Mouse (Mus musculus): Measurements from ENCODE around the gene Sgsm3.

Gene Sgsm3

GRCm38 (mm10) chr15:81023842-81024241 is 46.3 kb downstream of the Sgsm3 start:
- CTCF ChIA-PET = interaction anchor here (0.7 to 1.1 kb wide), 2 partner anchors 23 to 175 kb away, joined by 3 to 6 read pairs; no protein-coding TSS in a partner anchor

- CTCF ChIA-PET = interaction anchor here (0.8 to 1.5 kb wide), 5 partner anchors 11 to 38 kb away, joined by 3 to 16 read pairs (median 3); no protein-coding TSS in a partner anchor
These were observed 49.3 kb downstream of the Sgsm3 start for GRCm38 (mm10) chr15:81026901-81027300.

- CTCF ChIA-PET = interaction anchor here (0.7 to 1.5 kb wide), 5 partner anchors 11 to 21 kb away, joined by 3 to 11 read pairs (median 3); no protein-coding TSS in a partner anchor
These were observed 50.0 kb downstream of the Sgsm3 start for GRCm38 (mm10) chr15:81027378-81028173.

- CTCF ChIA-PET = interaction anchor here (0.6 to 1.7 kb wide), 2 partner anchors 17 to 1959 kb away, joined by 4 to 8 read pairs; no protein-coding TSS in a partner anchor
These were observed 53.4 kb downstream of the Sgsm3 start for GRCm38 (mm10) chr15:81030891-81031425.

- CTCF ChIA-PET = interaction anchor here (0.6 to 1.7 kb wide), 3 partner anchors 16 to 307 kb away, joined by 3 to 16 read pairs (median 4); no protein-coding TSS in a partner anchor
These were observed 54.0 kb downstream of the Sgsm3 start for GRCm38 (mm10) chr15:81031611-81032010.

GRCm38 (mm10) chr15:81032941-81033629 is 55.5 kb downstream of the Sgsm3 start:
- CTCF ChIA-PET = no interaction called here

GRCm38 (mm10) chr15:81034119-81034518 is 56.6 kb downstream of the Sgsm3 start:
- CTCF ChIA-PET = interaction anchor here (0.7 to 0.9 kb wide), 2 partner anchors 13 to 16 kb away, joined by 3 read pairs; no protein-coding TSS in a partner anchor

- CTCF ChIA-PET = interaction anchor here (0.9 to 1.8 kb wide), 2 partner anchors 10 to 13 kb away, joined by 3 to 8 read pairs; no protein-coding TSS in a partner anchor
These were observed 58.0 kb downstream of the Sgsm3 start for GRCm38 (mm10) chr15:81035417-81036162.

- CTCF ChIA-PET = interaction anchor here (0.6 to 1.0 kb wide), 2 partner anchors 11 to 506 kb away, joined by 3 to 11 read pairs; no protein-coding TSS in a partner anchor
These were observed 60.9 kb downstream of the Sgsm3 start for GRCm38 (mm10) chr15:81038419-81038818.

- CTCF ChIA-PET = interaction anchor here (0.6 kb wide), 1 partner anchor 64 kb away, joined by 3 read pairs; no protein-coding TSS in a partner anchor
These were observed 64.2 kb downstream of the Sgsm3 start for GRCm38 (mm10) chr15:81041767-81042166.

GRCm38 (mm10) chr15:81042276-81042931 is 64.8 kb downstream of the Sgsm3 start:
- CTCF ChIA-PET = interaction anchor here (0.6 kb wide), 1 partner anchor 63 kb away, joined by 3 read pairs; no protein-coding TSS in a partner anchor

GRCm38 (mm10) chr15:81044446-81044845 is 66.9 kb downstream of the Sgsm3 start:
- CTCF ChIA-PET = no interaction called here

GRCm38 (mm10) chr15:81045336-81045735 is 67.8 kb downstream of the Sgsm3 start:
- CTCF ChIA-PET = interaction anchor here (0.8 to 1.2 kb wide), 2 partner anchors 10 to 19 kb away, joined by 3 to 8 read pairs; no protein-coding TSS in a partner anchor

GRCm38 (mm10) chr15:81046061-81046460 is 68.5 kb downstream of the Sgsm3 start:
- CTCF ChIA-PET = interaction anchor here (0.8 to 1.5 kb wide), 4 partner anchors 10 to 25 kb away, joined by 3 to 8 read pairs (median 4); no protein-coding TSS in a partner anchor

- CTCF ChIA-PET = interaction anchor here (0.5 to 1.7 kb wide), 4 partner anchors 16 to 36 kb away, joined by 3 to 6 read pairs (median 4); no protein-coding TSS in a partner anchor
These were observed 69.9 kb downstream of the Sgsm3 start for GRCm38 (mm10) chr15:81047497-81047896.

- CTCF ChIA-PET = interaction anchor here (0.6 to 2.1 kb wide), 3 partner anchors 11 to 21 kb away, joined by 3 to 6 read pairs (median 4); no protein-coding TSS in a partner anchor
These were observed 72.0 kb downstream of the Sgsm3 start for GRCm38 (mm10) chr15:81049401-81050053.

- CTCF ChIA-PET = interaction anchor here (0.7 to 2.1 kb wide), 2 partner anchors 16 to 22 kb away, joined by 3 to 6 read pairs; no protein-coding TSS in a partner anchor
These were observed 72.9 kb downstream of the Sgsm3 start for GRCm38 (mm10) chr15:81050488-81050887.

- CTCF ChIA-PET = no interaction called here
These were observed 74.9 kb downstream of the Sgsm3 start for GRCm38 (mm10) chr15:81052491-81052890.

- CTCF ChIA-PET = no interaction called here
These were observed 77.9 kb downstream of the Sgsm3 start for GRCm38 (mm10) chr15:81055488-81055887.

Data from spleen, embryonic (tissue).